Mouse (Mus musculus): Measurements from ENCODE around the gene Heatr4. TPM values are rescaled to one million over a fixed set of nuclear protein-coding genes. Genes with fewer than 3 reads are reported as not detected.
"Not testable (repeated sequence)": the region's sequence is repeated elsewhere in the genome, so short reads cannot be mapped to it uniquely, and the experiment has no call there.

Gene Heatr4
- total RNA-seq (2015) = not detected in 2 replicates
- not detected in 2 replicates for total RNA-seq (2017)

DNA sequence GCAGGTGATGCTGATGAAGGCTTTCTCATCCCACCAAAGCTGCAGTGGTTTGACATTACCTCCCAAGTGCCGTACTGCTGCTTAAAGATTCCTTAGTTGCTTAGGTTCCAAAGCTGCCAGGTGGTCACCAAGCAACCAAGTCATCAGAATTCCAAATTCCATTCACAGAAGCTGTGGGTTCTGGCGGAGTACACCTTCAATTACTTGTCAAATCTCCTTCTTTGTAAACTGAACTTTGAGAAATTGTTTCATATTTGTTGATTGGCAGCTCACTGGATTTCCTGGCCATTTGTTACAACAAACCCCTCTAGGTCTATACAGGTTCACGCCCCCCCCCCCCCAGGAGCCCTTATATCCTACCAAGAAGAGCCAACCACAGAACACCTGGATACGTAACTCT, at the start of gene Heatr4:
Heatr4 (minus strand) TSS at position 101 of the 400 bp plus-strand sequence.
- ATAC-seq (ENCODE audit: poor library complexity, severe bottlenecking) = no peak

DNA sequence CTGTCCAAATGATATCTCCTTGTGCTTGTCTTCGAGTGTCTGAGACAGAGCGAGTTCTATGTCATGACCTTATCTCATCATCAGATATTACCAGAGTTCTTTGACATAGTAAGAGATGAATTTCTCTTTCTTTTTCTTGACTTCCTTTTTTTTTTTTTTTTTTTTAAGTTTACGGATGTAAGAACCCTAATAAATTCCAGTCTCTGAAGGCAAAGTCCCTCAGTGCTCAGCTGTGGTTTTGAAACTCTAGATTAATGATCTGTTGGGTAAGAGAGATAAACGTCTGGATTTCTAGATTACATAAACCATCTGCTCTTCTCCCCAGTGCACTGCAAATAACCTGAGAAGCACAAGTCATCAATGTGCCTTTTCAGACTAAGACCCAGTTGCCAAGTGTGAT, 49.5 kb upstream of the Heatr4 start:
- no peak for ATAC-seq (ENCODE audit: poor library complexity, severe bottlenecking)

DNA sequence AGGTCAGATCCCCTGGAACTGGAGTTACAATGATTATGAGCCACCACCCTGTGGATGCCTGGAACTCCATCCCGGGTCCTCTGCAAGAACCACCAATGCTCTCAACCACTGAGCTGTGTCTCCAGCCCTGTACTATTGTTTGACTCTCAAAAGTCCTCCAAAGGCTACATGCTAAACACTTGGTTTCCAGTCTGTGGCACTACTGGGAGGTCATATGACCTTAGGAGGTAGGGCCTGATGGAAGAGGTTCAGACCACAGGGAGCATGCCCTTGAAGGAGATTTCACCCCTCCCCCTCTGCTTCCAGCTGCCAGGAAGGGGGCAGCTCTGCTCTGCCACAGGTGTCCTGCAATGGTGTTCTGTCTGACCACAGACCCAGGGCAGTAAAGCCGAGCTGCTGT, 48.6 kb upstream of the Heatr4 start:
- not testable (repeated sequence) for ATAC-seq (ENCODE audit: poor library complexity, severe bottlenecking)

DNA sequence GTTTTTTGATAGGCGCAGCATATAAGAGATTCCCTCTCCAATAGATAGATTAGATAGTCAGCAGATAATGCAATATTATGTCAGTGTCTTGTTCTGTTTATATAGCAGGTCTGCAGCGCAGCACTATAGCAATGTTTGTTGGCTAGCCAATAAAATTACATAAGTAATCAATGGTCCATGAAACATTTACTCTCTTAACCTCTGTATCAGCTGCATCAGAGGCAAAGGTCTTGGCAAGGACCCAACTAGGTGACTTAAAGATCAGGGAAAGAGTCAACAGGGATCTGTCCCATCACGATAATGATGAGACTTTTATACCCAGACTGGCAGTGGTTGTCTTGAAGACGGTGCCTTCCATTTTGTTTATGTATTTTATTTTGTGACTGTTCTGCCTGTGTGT, 48.2 kb upstream of the Heatr4 start:
- ATAC-seq (ENCODE audit: poor library complexity, severe bottlenecking) = no peak

DNA sequence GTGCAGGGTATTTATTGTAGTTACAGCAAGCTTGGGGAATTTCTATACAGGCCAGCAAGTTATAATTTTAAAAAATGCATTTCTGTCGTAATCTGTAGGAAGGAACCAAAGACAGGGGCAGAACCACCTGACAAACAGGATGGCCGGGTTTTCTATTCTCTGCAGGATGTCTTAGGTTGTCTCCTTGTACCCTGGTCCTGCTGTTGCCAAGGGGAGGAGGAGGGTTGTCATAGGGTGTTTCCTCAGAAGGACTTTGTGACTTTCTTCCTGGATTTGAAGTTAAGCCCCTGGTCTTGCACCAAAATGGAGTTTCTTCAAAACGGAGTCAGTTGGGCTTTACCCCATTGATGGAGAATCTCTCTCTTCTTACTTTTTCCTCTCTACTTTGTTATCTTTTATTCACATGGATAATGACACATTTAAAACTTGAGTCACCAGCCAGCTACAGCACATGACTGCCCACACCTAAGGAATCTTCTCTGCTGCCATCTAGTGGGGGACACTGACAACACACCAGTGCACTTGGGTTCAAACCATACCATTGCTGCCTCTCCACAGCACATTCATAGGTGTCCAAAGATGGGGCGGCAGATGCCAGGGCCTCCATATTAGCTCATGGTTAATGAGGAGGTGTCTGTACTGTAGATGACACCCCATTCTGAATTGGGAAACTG, 46.1 kb upstream of the Heatr4 start:
- peak; percentile 98 for ATAC-seq (ENCODE audit: poor library complexity, severe bottlenecking)

DNA sequence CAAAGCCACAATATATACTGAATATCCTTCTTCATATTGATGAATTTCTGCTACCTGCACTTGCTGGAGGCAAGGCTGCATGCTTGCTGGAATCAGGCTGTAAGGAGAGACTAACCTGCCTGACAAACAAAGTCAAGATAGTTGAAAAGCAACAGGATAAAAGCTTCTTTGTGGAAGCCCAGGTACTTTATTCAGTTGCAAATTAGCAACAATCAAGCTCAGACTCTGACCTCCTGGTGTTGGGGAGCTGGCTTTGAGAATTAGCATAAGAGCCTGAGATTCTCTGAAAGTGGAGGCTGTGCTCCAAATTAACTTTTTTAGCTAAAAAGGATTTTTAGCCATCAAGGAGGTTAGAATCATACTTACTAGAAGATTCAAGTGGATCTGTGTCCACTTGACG, 44.4 kb upstream of the Heatr4 start:
- ATAC-seq (ENCODE audit: poor library complexity, severe bottlenecking) = not testable (repeated sequence)

DNA sequence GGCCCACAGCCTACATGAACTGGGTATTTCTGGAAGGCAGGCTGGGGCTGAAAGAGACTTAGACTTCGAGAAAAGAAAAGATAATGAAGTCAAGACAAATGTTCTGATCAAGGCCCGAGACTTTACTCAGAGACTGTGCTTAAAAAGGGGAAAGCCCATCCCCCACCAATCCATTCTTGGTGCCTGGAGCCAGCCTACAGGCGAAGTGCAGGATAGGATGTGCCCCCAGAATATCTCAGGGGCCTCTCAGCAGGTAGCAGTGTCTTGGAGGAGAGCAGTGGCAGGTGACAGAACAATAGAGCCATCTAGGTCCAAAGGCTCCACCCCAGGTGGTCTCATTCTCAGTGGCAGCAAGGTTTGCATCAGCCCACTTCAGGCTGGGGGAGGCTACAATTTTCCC, 43.7 kb upstream of the Heatr4 start:
- not testable (repeated sequence) for ATAC-seq (ENCODE audit: poor library complexity, severe bottlenecking)

DNA sequence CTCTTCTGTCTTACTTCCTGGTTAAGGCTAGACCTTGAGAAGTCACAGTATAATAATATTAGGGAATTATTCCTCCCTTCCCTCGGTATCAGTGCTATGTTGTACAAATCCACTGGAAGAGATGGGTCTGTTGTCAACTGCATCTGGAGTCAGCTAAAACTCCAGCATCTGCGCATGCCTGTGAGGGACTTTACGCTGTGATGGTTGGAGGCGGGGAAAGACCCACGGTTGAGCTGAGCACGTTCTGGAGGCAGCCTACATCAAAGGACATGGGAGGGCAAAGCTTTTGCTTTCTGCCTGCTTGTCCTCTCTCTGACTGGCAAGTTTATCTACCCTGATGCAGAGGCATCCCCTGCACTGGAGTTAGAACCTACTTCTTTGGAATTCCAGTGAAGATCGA, 41.2 kb upstream of the Heatr4 start:
- ATAC-seq (ENCODE audit: poor library complexity, severe bottlenecking) = no peak

DNA sequence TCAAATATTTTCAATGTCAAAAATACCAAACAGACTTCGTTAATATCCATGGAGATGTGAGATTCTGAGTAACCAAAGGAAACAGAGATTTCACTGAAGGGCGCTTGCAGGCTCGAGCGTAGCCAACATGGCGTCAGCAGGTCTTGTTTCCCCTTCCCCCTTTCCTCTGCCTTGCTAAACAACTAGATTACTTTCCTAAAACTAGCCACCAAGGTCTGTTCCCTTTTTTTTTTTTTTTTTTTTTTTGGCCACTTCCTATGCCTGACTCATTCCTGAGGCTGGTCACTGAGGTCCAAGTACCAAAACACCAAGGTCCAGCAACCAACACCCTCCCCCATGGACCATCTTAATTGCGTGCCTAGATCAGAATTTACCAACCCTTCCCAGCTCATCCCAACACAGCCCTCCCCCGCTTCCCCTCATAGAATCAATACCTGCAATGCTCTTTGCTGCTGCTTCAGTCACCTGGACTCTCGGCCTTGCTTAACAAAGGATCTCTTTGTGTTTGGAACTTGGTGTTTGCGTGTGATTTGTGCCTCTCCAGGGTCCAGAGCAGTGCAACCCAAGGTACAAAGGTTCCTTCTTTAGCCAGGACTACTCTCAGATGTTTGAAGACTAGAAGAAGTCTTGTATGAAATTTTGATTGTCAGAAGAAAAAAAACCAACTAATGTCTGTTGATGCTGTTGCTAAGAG, 38.5 kb upstream of the Heatr4 start:
- peak; percentile 88 for ATAC-seq (ENCODE audit: poor library complexity, severe bottlenecking)

DNA sequence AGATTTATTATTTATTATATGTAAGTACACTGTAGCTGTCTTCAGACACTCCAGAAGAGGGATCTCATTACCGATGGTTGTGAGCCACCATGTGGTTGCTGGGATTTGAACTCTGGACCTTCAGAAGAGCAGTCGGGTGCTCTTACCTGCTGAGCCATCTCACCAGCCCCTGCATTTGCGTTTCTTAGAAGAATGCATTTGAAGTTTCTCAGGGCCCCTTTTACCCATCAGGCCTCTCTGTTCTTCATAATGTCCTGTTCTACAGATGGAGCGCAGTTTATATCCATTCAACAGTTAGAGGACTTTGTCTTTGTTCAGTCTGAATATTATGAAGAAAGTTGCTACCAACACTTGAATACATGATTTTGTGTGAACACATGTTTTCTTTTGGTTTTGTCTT, 37.6 kb upstream of the Heatr4 start:
- ATAC-seq (ENCODE audit: poor library complexity, severe bottlenecking) = not testable (repeated sequence)

DNA sequence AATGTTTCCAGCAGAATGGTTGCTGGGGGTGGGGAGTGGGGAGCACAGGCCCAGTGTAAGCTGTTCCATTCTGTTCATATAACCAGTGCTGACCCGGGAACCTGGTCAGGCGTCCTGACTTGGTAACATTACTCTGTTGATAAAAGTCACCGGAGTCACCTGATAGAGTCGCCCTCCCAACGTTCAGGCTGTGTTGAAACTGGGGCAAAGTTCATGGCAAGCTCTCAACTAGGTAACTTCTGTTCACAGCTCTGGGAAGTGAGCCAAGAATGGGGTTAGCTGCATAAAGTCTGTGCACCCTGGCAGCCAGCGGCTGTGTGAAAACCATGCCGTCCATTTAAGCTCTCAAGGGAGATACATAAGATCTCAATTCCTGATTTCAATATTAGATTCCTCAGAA, 35.9 kb upstream of the Heatr4 start:
- peak; percentile 61 for ATAC-seq (ENCODE audit: poor library complexity, severe bottlenecking)

DNA sequence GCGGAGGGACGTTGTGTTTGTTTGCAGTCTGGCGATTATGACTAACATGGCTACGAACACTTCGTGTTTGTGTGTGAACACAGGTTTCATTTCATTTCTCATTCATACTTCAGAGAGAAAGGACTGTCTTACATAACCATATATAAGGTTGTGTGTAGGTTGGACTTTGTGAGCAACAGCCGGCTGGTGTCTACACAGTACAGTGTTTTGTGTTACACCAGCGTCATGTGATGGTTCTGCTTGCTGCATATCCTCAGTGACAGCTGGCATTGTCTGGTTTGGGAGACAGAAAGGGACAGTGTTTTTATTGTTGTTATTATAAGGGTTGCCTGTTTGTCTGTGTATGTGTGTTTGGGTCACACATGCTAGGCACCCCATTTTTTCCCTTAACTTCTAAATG, 29.0 kb upstream of the Heatr4 start:
- no peak for ATAC-seq (ENCODE audit: poor library complexity, severe bottlenecking)

DNA sequence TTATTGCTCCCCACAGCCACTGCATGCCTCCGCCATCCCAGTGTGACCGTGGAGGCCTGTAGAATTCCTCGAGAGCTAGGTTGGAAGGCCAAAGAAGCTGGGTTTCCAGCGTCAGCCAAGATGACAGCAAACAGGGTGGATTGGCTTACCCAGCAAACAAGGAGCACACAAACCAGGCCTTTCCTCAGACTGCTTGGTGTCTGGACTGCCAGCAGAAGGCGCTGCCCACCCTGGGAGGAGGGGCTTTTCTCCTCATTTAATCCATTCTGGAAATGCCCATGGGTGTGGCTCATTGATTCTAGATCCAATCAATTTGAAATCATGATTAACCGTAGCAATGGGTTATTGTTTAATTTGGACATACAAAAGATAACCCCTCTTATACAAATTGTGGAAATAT, 28.5 kb upstream of the Heatr4 start:
- ATAC-seq (ENCODE audit: poor library complexity, severe bottlenecking) = no peak

DNA sequence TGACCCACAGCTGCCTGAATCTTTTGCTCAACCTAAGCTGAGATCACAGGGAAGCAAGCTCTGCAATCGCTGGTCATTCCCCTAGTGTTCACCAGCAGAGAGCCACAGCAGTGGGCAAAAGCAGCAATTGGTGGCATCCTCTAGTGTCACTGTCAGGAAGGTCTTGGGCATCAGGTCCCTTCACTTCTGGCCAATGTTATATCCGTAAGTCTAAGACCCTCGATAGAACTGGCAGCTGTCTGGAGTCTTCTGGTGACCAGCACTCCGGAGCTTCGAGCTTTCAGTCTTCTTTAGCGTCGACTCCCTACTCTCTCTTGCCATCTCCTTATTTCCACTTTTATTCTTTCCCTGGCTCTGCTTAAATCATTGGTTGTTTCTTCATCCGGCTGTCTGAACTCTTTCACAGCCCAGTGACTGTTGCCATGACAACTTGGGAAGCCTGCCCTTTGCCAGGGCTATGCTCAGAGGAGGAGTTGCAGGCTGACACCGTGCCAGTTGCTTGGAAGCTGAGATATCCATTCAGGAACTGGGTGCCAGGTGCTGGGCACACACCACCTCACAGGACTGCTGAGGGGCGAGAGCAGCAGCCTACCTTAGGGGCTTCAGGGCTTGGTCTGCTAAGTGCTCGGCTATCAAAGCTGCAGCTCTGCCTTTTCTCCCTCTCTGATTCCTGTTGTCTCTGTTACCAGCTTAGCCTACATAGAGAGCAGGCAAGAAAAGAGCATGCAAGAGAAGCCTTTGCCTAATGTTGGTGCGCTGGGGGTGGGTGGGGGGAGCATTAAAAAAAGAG, 26.8 kb upstream of the Heatr4 start:
- no peak for ATAC-seq (ENCODE audit: poor library complexity, severe bottlenecking)

DNA sequence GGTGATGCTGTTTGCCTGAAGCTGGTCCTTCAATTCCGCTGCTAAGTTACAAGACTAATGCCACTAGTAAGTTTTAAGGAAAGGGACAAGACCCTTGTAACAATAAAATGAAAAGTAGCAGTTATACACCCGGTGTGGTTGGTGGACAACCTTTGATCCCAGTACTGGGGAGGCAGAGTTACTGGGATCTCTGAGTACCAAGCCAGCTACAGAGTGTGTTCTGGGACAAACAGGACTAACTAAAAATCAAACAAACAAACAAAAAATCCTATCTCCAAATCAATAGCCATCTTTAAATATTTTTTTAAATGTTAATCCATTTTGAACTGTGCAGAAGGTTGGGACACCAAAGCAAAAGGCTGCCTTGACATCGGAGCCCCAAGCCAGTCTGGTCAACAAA, 25.5 kb upstream of the Heatr4 start:
- ATAC-seq (ENCODE audit: poor library complexity, severe bottlenecking) = no peak

DNA sequence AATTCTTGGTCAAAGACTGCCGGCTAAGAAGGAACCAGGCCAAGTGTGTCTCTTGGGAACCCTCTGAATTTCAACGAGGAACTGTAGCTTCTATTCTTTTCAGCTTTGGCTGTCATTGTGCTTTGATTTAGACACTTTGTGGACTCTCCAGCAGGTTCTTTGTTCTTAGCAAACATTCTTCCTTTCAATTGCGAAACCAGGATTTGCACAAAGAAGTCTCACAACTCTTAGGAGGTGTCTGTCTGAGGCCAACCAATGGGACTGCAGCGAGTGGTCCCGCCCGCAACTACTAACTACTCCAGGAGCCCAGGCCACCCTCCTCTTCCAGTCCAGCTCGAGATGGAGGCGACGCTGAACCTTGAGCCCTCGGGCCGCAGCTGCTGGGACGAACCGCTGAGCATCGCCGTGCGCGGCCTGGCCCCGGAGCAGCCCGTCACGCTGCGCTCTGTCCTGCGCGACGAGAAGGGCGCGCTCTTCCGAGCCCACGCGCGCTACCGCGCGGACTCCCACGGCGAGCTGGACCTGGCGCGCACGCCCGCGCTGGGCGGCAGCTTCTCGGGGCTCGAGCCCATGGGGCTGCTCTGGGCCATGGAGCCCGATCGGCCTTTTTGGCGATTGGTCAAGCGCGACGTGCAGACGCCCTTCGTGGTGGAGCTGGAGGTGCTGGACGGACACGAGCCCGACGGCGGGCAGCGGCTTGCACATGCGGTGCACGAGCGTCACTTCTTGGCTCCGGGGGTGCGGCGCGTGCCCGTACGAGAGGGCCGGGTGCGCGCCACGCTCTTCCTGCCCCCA, 24.7 kb upstream of the Heatr4 start, which contains the start of gene Acot1:
Acot1 (plus strand) TSS at position 320 of the 795 bp plus-strand sequence.
- ATAC-seq (ENCODE audit: poor library complexity, severe bottlenecking) = peak; percentile 87

DNA sequence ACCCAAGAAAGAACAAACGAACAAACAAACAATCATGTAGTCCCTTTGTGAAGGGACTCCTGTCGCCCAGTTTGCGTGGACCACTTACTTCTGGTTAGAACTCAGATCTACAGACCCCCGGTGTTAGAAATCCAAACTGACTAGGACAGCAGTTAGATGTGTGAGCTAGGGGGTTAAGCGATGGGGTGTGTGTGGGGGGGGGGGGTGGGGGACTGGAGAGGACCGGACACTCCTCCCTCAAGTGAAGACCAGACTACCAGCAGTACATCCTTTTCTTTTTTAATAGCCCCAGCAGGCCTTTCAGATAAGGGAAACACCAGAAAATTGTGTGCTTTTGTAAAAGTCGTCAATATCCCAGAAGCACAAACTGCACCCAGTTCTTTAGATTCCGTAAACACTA, 24.1 kb upstream of the Heatr4 start:
- no peak for ATAC-seq (ENCODE audit: poor library complexity, severe bottlenecking)

DNA sequence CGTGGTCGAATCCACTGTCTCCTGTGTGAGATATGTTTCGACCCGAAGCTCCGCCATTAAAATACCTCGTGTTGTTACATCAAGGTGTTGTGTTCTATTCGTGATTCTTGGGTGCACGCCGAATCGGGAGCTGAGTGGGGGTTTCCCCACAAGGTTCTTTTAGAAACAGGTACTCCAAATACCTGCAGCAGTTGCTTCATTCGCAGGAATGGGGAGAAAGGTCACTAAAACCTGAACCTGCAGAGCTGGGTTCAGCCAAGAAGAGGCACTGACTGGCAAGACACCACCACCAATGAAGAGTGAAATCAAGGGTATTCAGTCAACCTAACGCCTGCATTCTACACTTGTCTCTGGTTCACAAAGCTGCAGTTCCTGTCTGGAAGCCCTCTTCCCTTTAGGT, 23.6 kb upstream of the Heatr4 start:
- no peak for ATAC-seq (ENCODE audit: poor library complexity, severe bottlenecking)

DNA sequence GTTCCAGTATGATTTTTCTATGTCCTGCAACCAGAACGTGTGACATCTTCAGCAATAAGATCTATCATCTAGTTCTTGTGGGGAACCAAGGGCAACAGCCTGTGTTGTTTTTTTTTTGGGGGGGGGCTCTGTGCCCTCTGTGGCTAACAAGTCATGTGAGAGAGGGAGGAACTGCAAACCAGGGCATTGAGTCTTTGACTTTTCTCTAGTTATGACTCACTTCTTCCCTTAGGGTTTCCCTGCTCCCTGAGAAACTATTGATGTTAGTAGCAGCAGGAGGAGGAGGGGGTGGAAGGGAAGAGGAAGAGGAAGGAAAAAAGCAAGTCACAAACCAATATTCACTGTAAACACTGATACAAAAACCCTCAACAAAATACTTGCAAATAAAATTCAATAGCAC, 19.2 kb upstream of the Heatr4 start:
- no peak for ATAC-seq (ENCODE audit: poor library complexity, severe bottlenecking)

DNA sequence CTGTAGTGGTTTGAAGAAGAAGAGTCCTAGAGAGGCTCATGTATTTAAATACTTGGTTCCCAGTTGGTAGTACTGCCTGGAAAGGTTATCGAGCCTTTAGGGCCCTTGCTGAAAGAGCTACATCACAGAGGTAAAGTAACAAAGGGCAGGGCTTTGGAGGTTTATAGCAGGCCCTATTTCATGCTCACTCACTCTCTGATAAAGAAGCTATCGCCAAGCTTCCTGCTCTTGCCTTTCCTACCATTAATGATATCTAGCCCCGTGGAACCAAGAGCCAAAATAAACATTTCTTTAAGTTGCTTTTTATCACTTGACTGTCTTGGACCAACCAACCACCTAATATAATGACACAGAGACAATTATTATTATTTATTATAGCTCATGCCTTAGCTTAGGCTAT, 15.8 kb upstream of the Heatr4 start:
- ATAC-seq (ENCODE audit: poor library complexity, severe bottlenecking) = no peak

DNA sequence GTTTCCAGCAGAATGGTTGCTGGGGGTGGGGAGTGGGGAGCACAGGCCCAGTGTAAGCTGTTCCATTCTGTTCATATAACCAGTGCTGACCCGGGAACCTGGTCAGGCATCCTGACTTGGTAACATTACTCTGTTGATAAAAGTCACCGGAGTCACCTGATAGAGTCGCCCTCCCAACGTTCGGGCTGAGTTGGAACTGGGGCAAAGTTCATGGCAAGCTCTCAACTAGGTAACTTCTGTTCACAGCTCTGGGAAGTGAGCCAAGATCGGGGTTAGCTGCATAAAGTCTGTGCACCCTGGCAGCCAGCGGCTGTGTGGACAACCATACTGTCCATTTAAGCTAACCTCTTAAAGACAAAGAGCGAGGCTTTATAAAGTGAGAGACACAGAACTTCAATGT, 14.6 kb upstream of the Heatr4 start:
- ATAC-seq (ENCODE audit: poor library complexity, severe bottlenecking) = peak; percentile 24; the same call in 1 of the 2 replicates

Measured in megakaryocyte, adult 5-6 weeks (primary cell).